Mouse (Mus musculus): ENCODE measurements at regions not wholly inside any gene's neighbourhood (a gene's known extent, or its start where the extent isn't known, plus 50 kb on each side); places are given as distances from the start of the nearest gene placed in this dataset.

DNA sequence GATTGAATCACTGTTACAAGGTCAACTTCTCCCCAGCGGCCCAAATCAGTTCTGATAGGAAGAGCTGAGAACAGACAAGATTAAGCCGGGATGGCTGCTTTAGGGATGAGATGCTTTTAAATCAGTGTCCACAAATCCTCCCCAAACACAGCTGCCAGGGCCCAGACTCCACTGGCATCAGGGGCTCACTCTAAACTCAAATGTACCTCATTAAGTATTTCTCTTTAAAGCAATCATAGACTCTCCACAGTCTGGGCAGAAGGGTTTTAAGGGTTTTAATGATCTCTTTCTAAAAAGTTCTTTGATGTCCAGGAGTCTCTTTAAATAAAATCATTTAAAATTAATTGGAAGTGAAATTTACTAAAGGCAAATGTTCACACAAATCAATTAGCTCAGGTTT is 70.0 kb upstream of the Grik1 start:
- TF ChIP-seq EP300 (IDR thresholded peaks at IDR 0.05; ENCODE audit: low read depth), result no peak
- TF ChIP-seq CTCF (IDR thresholded peaks at IDR 0.05; ENCODE audit: low read depth), result no peak

Data from liver, embryonic 14.5 days (tissue).